Mouse (Mus musculus): ENCODE results near the gene Dgat2. TPM values are rescaled to one million over a fixed set of nuclear protein-coding genes. Genes with fewer than 3 reads are reported as not detected.
A peak's percentile ranks its signal among the peaks of the same experiment; 100 is the strongest.

Dgat2 gene
- polyA plus RNA-seq, 1 experiment, result 1,082 TPM

DNA sequence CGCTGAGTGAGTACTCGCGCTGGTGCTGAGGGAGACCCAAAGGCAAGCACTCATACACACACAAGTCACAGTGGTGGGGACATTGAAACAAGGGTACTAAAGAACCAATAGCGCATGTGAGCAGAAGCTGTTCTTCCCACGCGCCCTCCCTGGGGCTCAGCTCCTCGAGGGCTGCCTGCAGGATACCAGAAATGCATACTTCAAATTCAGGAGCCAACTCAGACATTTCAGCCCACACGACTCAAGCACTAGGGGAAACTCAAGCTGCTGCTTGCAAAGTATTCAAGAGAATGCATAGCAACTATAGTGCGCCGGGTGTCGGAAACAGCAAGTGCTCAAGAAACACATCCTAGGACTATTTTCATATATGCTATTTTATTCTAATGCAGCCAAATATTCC is 37.9 kb downstream of the Dgat2 start:
- Histone ChIP-seq H3K4me1 (ENCODE audit: control insufficient read depth, insufficient read depth, insufficient read length, low read length) (no peaks in the 10 kb centered on the region; the same call in 1 of the 2 replicates), H3K27ac (replicated peaks; ENCODE audit: low read depth, low read length) (no peak overlapping the region), H3K4me3 (ENCODE audit: insufficient read depth, low read depth, low read length) (no peak overlapping the region)

DNA sequence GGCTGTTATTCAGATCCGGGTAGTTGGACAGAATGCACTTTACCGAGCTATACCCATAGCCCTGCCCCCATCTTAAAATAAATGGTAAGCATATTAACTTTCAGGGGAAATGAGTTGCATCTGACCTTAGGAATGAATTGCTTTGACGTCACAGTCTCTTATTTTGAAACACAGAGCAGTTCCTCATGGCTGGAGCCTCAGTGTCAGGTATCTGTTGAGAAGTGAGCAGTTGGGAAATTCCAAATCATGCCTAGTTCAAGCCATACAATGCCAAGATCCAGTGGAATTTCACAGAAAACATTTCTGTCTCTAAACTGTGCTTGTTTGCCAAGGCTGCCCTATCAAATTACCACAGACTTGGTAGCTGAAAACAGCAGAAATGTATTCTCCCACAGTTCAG is 39.3 kb downstream of the Dgat2 start:
- Histone ChIP-seq H3K4me3 (ENCODE audit: insufficient read depth, low read depth, low read length) (no peak overlapping the region), H3K4me1 (ENCODE audit: control insufficient read depth, insufficient read depth, insufficient read length, low read length) (no peaks in the 10 kb centered on the region; the same call in 1 of the 2 replicates)

DNA sequence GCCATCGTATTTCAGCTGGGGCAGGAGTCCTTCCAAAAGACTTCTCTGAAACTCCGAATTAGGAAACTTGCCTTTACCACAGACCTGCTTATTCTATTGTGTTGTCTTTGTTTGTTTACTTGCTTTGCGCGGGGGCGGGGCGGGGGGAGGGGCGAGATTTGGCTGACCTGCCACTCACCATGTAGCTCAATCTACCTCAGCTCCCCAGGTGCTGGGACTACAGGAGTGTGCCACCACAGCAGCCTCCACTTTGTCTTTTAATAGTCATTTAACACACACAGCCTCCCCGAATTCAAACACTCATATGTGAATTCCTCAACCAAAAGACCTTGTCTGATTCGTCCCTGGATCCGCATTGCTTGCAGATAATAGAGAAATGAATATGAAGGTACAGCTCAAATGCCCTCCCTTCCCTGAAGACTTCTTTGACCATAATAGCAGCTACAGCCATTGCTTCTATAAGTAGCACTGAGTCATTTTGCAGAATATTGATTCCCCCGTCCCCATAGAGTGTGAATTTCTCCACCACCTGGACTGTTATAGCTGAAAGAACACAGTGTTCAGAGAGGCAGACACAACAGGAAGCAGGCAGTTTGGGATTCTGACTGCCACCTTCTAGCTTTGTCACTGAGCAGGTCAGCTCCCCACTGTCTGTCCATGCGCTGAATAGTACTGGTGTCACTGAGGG is 40.5 kb downstream of the Dgat2 start:
- H3K4me3 ChIP-seq (ENCODE audit: insufficient read depth, low read depth, low read length), result peak overlapping the region; percentile 56
- no peak overlapping the region for H3K27ac ChIP-seq (replicated peaks; ENCODE audit: low read depth, low read length)
- no peaks in the 10 kb centered on the region; the same call in none of the 2 replicates for H3K4me1 ChIP-seq (ENCODE audit: control insufficient read depth, insufficient read depth, insufficient read length, low read length)

More for the DNA sequence above, 39.3 kb downstream of the Dgat2 start:
- H3K27ac ChIP-seq (replicated peaks; ENCODE audit: low read depth, low read length), result no peak overlapping the region

DNA sequence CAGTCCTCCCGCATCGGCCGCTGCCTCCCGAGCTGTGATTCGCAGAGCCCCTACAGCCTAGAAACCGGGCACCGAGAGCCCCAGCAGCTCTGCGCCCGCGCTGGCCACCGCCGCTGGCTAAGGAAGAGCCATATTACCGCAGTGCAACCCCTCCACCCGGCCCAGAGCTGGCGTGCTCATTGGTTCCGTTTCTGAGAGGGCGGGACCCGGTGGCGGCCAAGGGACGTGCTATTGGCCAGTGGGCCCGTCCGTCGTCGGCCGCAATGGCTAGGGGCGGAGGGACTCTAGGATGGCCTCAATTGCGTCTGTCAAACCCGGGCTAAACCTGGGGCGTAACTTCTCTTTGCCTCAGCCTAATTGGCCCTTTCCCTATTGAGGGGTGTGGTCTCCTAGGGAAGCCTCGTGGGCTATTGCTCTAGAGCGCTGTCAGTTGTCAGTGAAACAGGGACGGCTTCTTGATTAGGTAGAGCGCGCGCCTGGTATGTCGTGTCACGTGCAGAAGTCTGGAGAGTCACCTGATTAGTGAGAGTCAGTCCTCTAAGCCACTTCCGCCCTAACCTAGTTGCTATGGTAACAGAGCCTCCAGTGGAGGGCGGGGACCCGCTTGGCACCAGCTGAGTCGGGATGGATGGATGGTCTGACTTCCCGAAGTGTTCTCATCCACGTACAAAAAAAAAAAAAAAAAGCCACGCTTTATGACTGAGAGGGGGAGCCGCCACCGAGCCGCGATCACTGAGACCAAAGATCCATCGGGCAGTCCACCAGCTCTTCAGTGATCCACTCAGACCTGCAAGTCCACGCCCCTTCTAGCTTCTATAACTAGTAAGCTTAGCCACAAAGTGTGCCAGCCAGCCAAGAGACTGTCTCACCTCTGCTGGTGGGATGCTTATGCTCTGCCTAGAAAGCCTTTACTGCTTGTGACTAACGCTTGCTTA is 41.3 kb downstream of the Dgat2 start, which contains the start of gene Uvrag:
TSS of gene Uvrag (minus strand) at position 158 of the 935 bp plus-strand sequence.
- Histone ChIP-seq H3K4me1 (ENCODE audit: control insufficient read depth, insufficient read depth, insufficient read length, low read length) (no peaks in the 10 kb centered on the region; the same call in none of the 2 replicates), H3K4me3 (ENCODE audit: insufficient read depth, low read depth, low read length) (peak within 1 kb of the TSS; percentile 86), H3K27ac (replicated peaks; ENCODE audit: low read depth, low read length) (peak within 1 kb of the TSS; percentile 64)

DNA sequence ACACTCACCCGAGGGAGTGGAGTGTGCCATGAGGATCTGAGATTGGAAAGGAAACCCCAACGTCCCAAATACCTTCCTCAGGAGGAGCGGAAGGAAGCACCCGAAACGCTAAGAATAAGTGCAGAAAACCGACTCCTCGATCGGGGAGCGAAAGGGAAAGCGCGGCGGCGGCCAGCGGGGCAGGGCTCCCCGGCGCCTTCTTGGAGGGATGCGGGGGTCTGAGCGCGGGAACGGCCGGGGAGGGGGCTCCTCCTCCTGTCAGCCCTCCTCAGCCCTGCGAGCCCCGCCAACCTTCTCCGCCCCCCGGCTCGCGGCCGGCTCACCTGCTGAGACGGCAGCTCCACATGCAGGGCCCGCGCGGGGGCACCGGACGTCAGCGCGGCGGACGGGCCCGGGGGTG is 42.0 kb downstream of the Dgat2 start:
- H3K27ac ChIP-seq (replicated peaks; ENCODE audit: low read depth, low read length), result peak overlapping the region; percentile 64
- peak overlapping the region; percentile 86 for H3K4me3 ChIP-seq (ENCODE audit: insufficient read depth, low read depth, low read length)
- peaks cover 6% of the 10 kb centered on the region for H3K4me1 ChIP-seq (ENCODE audit: control insufficient read depth, insufficient read depth, insufficient read length, low read length)

DNA sequence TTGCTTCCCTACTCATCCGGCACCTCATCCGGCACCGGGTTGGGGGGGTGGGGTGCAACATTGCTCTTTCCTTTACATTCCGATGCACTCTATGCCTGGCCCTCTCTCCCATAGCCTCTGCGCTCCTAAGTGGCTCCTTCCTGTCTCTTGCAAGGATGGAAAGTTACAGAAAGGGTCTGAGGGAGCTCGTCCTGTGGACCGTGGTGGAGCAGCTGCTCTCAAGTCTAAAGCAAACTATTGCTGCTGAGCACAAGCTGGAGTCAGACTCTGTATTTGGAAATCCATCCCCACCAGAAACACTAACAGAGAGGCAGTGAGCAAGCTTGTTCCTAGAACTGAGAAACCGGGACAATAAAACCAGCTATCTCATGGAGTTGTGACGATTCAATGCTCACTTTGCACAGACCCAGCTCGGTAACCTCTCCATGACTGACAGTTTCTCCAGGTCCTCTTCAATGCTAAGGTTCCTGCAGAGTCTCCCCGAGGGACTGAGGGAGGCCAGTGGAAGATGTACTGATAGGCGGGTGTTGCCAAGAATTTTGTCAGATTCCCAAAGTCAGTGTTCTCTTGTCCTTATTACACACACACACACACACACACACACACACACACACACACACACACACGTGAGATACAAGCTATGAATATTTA is 42.6 kb downstream of the Dgat2 start:
- H3K27ac ChIP-seq (replicated peaks; ENCODE audit: low read depth, low read length), result peak overlapping the region; percentile 64
- H3K4me1 ChIP-seq (ENCODE audit: control insufficient read depth, insufficient read depth, insufficient read length, low read length), result peaks cover 6% of the 10 kb centered on the region
- peak overlapping the region; percentile 86 for H3K4me3 ChIP-seq (ENCODE audit: insufficient read depth, low read depth, low read length)

DNA sequence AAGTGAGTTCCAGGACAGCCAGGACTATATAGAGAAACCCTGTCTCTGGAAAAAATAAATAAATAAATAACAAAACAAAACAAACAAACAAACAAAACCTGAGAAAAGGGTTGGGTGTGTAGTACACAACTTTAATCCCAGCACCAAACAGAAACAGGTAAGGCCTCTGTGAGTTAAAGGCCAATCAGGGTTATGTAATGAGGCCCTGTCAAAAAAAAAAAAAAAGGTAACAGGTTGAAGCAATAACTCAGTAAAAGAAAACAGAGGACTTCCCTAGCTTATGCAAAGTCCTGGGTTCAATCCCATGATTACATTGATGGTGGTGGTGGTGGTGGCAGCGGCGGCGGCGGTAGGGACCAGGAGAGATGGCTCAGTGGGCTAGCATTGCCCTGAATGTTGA is 45.0 kb downstream of the Dgat2 start:
- Histone ChIP-seq H3K27ac (replicated peaks; ENCODE audit: low read depth, low read length) (no peak overlapping the region), H3K4me1 (ENCODE audit: control insufficient read depth, insufficient read depth, insufficient read length, low read length) (peaks cover 11% of the 10 kb centered on the region), H3K4me3 (ENCODE audit: insufficient read depth, low read depth, low read length) (no peak overlapping the region)

DNA sequence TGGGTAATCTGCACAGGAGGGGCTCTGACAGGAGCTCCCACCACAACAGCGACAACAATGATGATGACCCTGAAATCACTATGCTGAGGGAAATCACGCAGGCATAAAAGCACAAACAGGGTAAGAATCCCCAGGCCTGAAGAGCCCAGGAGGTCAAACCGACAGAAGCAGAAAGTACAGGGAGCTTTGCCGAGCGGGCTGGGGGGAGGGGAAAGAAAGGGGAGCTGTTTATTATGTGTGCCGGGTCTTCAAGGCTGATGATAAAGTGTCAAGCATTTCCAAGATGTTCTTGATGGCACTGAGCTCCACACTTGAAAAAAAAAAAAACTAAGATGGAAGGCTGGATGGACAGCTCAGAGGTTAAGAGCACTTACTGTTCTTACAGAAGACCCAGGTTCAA is 45.7 kb downstream of the Dgat2 start:
- H3K27ac ChIP-seq (replicated peaks; ENCODE audit: low read depth, low read length), result no peak overlapping the region
- H3K4me1 ChIP-seq (ENCODE audit: control insufficient read depth, insufficient read depth, insufficient read length, low read length), result peaks cover 13% of the 10 kb centered on the region
- no peak overlapping the region for H3K4me3 ChIP-seq (ENCODE audit: insufficient read depth, low read depth, low read length)

DNA sequence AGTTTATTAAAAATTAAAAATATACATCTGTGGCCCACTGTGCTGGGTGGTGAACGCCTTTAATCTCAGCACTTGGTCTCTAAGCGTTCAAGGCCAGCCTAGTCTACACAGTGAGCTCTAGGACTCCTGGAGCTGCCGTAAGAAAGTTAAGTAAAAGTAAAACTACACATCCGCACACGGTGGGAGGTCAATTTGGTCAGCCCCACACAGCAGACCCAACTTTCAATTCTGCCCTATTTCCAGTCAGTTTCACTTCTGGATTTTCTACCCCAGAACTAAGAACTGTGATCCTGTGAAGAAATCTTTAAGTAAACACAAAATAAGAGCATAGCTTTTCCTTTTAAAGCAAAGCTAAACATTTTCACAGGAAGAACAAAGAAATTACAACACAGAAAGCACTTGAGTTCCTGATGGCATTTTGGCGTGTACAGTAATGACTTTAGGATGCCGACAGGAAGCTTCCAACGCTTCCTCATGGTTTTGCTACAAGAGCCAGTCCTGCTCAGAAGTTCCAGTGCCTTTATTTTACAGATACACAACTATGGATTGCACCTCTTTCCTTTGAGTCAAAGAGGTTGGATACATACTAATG is 48.6 kb downstream of the Dgat2 start:
- peak overlapping the region; percentile 24; the same call in 1 of the 2 replicates for H3K4me3 ChIP-seq (ENCODE audit: insufficient read depth, low read depth, low read length)
- H3K4me1 ChIP-seq (ENCODE audit: control insufficient read depth, insufficient read depth, insufficient read length, low read length), result peaks cover 27% of the 10 kb centered on the region
- H3K27ac ChIP-seq (replicated peaks; ENCODE audit: low read depth, low read length), result peak overlapping the region; percentile 80

DNA sequence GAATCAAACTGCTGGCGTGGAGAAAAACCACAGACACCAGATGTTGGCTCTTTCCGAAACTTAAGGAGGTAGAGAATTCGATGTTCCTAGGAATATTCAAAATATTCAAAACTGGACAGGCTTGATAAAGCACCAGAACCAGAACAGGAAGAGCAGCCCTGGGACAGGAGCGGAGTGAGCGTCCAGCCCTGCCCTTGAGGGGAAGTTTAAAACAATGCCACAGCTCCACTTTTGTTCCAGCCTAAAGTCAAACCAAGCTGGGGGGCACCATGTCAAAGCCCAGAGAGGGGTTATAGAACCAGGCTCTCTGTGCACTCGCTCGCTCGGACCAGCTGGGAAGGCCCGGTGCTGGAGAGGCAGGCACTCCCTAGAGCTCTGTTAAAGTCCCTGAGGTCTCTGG is 49.9 kb downstream of the Dgat2 start:
- H3K4me3 ChIP-seq (ENCODE audit: insufficient read depth, low read depth, low read length), result peak overlapping the region; percentile 32
- H3K4me1 ChIP-seq (ENCODE audit: control insufficient read depth, insufficient read depth, insufficient read length, low read length), result peaks cover 27% of the 10 kb centered on the region
- H3K27ac ChIP-seq (replicated peaks; ENCODE audit: low read depth, low read length), result peak overlapping the region; percentile 86

DNA sequence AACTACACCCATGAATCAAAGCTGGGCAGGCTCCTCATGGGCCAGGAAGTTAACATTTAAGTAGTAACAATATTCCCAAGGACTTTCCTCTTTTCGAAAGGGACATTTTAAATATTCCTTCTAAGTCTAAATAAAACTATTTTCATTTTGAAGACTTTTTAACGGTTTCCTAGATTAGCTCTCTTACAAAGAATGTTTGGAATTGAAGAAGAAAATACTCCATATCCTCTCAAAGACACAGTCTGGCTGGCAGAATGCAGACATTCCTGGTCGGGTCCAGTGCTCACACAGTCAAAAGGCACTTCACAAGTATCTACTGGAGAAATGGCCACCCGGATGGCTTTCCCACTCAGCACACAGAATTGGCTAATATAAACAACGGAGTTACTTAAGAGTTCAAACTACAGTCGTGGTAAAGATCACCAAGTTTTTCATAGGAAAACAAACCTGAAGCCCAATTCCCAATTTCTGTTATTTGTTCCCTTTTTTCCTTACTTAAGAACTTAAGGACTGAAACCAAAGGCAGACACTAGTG is 50.6 kb downstream of the Dgat2 start:
- H3K4me1 ChIP-seq (ENCODE audit: control insufficient read depth, insufficient read depth, insufficient read length, low read length), result peaks cover 27% of the 10 kb centered on the region
- H3K4me3 ChIP-seq (ENCODE audit: insufficient read depth, low read depth, low read length), result no peak overlapping the region
- peak overlapping the region; percentile 71 for H3K27ac ChIP-seq (replicated peaks; ENCODE audit: low read depth, low read length)

DNA sequence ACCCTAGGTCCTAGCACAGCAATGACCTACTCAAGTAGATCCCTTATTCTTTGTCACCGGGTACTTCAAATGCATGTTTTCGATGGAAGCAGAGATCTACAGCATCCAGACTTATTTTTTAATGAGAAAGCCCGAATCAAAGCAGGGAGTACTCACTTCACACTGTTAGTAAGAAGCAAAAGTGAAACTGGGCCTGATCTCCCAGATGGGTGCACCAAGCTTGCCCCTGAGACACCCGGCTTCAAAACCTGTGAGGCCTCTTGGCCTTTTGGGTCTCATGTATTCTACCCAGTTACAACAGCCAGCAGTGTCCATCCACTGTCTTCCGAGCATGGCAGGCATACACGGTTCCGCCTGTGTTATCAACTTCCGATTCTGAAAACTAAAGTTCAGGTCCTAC is 53.6 kb downstream of the Dgat2 start:
- Histone ChIP-seq H3K4me3 (ENCODE audit: insufficient read depth, low read depth, low read length) (no peak overlapping the region), H3K4me1 (ENCODE audit: control insufficient read depth, insufficient read depth, insufficient read length, low read length) (peaks cover 23% of the 10 kb centered on the region), H3K27ac (replicated peaks; ENCODE audit: low read depth, low read length) (0 out of 2 replicates have a peak overlapping the region, but pooled peaks have one; percentile 0)

DNA sequence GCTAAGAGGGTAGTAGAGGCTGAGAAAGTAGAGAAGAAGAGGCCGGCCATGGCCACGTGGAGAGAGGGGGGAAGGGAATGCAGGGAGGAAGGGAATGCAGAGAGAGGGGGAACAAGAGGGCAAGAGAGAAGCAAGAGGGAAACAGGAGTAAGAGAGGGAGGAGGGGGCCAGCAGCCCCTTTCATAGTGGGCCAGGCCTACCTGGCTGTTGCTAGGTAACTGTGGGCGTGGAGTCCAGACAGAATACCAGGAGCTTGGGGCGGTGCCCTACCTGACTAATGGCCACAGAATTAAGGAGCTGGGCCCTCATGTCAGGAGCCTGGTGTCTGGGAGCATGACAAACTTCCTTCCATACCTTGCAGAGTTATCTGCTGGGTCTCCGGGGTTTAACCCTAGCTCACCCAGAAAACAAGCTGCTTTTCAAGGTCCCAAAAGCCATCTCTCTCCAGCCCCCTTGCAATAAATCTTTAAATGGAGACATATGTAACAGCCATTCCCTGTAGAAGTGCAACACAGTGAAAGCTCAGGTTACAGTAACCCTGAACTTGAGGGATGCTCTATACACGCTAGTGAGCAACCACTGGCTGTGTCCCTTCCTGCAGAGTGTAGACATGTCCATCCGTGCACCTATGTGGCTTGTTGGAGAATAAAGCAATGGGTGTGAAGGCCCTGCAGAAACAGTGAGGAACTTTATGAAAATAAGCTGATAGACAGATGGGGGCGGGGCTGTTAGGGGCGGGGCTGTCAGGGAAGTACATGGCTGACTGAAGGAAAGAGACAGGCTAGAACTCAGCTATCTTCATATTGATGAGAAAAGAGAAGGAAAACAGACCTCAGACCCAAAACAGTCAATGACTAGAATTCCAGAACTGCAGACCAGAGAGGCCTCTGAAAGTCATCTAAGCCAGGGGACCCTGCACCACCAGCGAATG is 54.2 kb downstream of the Dgat2 start:
- peaks cover 23% of the 10 kb centered on the region for H3K4me1 ChIP-seq (ENCODE audit: control insufficient read depth, insufficient read depth, insufficient read length, low read length)

DNA sequence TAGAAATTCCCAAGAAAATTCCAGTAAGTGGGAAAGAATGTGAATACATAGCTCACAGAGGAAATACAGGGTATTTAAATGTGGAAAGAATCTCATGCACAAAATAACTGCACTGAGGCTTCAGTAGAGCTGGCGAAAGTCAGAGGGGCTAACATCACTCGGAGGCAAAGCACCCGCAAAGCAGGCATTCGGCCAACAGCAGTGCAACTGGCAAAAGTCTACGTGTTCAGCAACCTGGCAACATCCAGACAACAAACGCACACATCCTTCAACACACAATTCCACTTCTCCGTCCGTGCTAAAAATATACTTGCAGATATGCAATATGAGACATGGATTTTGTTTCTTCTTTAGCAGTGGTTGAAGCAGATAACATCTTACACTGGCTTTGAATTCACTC is 56.5 kb downstream of the Dgat2 start:
- peaks cover 19% of the 10 kb centered on the region; the same call in 1 of the 2 replicates for H3K4me1 ChIP-seq (ENCODE audit: control insufficient read depth, insufficient read depth, insufficient read length, low read length)

More for the DNA sequence above, 54.2 kb downstream of the Dgat2 start:
- Histone ChIP-seq H3K4me3 (ENCODE audit: insufficient read depth, low read depth, low read length) (no peak overlapping the region), H3K27ac (replicated peaks; ENCODE audit: low read depth, low read length) (no peak overlapping the region)

More for the DNA sequence above, 56.5 kb downstream of the Dgat2 start:
- no peak overlapping the region for H3K4me3 ChIP-seq (ENCODE audit: insufficient read depth, low read depth, low read length)
- no peak overlapping the region for H3K27ac ChIP-seq (replicated peaks; ENCODE audit: low read depth, low read length)
